Mouse (Mus musculus) lung, postnatal 14 days (tissue): ENCODE data around the gene 4931409K22Rik.

Source experiments
- DNase-seq: peaks from one replicate; pipeline ENCODE4 v3.0.0; 2021

The 4931409K22Rik gene

GRCm38 (mm10) chr5:24539571-24540296 lies 16.9 kb downstream of the 4931409K22Rik start:
- DNase-seq = no peak

GRCm38 (mm10) chr5:24537618-24538017 lies 19.0 kb downstream of the 4931409K22Rik start:
- no peak for DNase-seq

DNA sequence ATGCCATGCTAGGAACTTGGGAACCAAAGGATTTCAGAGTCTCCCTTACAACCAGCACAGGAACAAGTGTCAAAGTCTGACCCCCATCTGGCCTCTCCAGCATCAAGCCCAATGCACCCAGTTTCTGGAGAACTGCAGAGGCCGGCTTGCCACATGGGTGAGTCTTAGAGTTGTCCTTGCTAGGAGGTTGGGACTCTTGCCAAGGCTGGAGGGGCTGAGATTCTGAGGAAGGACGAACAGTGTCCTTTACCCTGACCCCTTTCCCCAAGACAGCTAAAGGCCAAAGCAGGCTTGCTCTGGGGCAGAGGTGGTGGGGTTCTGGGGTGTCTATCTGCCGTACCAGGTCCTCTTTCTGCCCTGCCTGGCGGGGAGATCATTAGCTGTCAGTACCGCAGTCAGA lies 20.1 kb downstream of the 4931409K22Rik start:
- no peak for DNase-seq

- no peak for DNase-seq
These were observed 20.9 kb downstream of the 4931409K22Rik start for GRCm38 (mm10) chr5:24535731-24536130.

DNA sequence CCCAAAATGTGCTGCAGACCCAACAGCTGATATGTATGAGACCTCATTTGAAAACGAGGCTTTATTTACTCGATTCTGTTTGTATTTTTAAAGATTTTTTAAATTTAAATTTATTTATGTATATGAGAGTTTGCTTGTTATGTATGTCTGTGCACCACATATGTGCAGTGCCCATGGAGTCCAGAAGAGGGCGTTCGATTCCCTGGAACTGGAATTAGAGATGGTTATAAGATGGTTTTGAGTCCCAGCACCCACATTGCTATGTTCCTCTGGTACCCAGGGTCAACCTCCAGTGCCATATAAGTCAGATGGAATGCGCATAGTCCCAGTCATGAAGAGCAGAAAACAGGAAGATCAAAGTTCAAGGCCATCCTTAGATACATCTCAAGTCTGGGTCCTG lies 22.3 kb downstream of the 4931409K22Rik start:
- no peak for DNase-seq

DNA sequence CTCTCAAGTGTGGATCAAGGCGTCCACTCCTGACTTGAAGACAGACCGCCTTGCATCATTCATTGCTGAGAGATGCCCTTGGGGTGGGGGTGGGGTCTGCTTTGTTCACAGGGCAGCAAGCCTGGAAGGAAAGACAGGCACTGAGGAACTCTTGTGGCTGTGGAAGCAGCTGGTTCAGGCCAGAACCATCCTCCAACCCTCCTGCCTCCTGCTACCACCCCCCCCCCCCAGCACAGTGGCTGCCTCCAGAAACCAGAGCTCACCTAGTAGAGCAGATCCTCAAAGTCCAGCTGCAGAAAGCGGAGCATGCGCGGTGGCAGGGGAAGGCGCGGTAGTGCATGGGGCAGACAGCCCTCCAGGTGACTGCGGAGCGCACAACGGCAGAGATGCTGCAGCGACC lies 23.2 kb downstream of the 4931409K22Rik start:
- DNase-seq = no peak

DNA sequence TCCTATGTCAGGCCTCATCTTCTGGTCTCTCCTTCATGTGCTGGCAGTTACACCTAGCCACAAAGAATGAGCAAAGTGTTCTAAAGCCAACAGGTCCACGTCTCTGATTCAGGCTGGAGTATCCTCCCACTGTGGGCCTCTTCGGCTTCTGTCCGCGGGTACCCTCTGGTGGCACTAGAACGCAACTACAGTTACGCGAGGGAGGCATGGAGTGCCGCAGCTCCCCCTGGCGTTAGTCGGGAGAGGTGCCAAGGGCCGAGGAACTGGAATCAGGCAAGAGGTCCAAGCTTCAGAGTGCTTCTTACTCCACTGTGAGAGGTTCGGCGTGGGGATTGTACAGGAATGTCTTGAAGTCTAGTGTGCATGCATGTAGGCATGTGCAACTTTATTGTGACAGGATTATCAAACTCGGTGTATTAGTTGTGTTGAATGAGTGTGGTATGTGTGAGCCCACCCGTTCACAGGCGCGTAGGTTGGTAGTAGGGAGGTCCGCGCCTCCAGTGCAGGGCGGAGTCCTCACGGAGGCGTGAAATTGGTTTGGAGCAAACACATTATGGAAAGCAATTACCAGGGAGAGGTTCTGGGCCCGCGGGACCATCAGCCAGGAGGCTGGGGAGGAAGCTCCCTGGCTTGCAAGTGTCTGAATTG lies 26.4 kb downstream of the 4931409K22Rik start:
- peak; percentile 94 for DNase-seq

DNA sequence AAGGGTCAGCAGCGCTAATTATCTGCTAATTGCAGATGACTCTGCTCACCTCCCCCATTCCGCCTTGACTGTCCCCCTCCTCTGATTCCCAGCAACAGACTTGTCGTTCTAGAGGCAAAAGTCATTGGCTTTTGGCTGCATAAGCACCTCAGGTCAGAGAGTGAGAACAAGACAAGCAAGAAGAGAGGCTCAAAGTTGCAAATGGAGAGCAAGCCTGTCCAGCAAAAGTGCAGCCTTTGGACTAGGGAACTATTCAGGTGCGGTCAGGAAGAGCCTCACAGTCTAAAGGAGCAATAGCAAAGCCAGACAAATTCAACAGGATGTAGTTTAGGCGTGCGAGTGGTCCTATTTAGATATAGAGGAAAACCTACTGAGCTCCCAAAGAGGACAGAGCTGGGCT lies 28.8 kb downstream of the 4931409K22Rik start:
- no peak for DNase-seq

GRCm38 (mm10) chr5:24526889-24527230 lies 29.7 kb downstream of the 4931409K22Rik start, which contains the start of gene Gbx1:
Gene Gbx1 (minus strand): TSS chr5:24527202.
- peak; percentile 29 for DNase-seq

GRCm38 (mm10) chr5:24526190-24526888 lies 30.3 kb downstream of the 4931409K22Rik start:
- DNase-seq = no peak

DNA sequence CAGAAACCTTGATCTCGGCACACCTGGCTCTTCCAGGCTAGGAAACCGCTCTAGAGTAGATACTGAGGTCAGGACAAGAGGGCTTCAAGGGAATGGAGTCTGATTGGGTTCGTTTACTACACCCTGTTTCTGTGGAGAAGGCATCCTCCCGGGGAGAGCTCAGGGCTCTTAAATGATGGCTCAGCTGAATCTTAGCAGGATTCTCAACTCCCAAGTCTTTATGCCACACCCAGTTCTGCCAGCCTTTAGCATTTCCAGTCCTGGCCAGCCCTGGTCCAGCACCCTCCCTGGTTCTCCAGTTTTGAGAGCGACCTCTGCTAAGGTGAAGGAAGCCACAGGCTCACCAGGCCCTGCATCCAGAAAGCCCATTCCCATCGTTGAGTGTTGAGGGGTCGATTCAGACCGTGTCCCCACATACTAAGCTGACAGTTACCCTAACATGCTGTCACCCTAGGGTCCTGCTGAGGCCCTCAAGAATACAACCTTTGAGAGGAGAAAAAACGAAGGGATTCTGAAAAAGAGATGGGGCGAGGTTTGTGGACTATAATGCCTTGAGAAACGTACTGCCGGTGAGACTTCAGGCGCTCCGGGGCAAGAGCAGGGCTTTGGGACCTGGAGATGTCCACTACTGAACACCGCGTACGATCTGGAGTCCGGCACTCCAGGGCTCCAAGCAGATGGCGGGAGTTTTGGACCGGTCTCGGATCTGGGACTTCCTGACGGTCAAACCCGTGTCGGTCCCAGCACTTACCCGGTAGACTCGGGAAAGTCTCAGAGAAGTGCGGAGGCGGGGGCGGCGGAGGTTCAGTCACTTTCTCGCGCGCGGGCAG lies 31.0 kb downstream of the 4931409K22Rik start:
- DNase-seq = no peak

GRCm38 (mm10) chr5:24524522-24524921 lies 32.1 kb downstream of the 4931409K22Rik start:
- DNase-seq = no peak

- no peak for DNase-seq
These were observed 32.8 kb downstream of the 4931409K22Rik start for GRCm38 (mm10) chr5:24523806-24524205.

DNA sequence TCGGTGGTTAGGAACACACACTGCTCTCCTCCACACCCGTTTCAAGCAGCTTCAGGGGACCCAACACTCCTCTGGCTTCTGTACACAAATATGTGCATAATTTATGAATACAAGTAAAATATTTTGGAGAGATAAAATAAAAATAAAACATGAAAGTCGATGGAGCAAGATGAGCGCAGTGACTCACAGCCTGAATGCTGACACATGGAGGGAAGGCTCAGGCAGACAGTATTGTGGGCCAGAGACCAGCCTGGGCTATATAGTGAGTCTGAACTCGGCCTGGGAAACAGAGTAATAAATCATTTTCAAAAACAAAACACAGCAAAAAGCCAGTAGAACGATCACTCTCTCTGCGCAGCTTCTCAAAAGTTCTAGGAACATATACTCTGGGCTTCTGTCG lies 35.2 kb downstream of the 4931409K22Rik start:
- DNase-seq = no peak

GRCm38 (mm10) chr5:24512271-24512670 lies 44.3 kb downstream of the 4931409K22Rik start:
- DNase-seq = peak; percentile 23

GRCm38 (mm10) chr5:24510635-24511034 lies 46.0 kb downstream of the 4931409K22Rik start:
- DNase-seq = peak; percentile 65

DNA sequence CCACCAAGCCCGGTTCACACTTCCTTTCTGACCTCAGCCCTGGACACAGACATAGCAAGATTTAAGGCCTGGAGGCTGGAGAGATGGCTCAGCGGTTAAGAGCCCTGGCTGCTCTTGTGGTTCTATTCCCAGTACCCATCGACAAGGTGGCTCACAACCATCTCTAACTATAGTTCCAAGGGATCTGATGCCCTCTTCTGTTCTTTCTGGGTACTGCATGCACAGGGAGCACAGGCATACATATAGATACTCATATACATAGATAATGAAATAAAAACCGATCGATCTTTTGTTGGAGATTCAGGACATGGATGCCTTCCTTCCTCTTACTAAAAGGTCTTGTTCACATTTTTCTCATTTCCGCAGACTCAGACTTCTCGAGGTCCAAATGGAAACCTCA lies 48.2 kb downstream of the 4931409K22Rik start:
- no peak for DNase-seq

DNA sequence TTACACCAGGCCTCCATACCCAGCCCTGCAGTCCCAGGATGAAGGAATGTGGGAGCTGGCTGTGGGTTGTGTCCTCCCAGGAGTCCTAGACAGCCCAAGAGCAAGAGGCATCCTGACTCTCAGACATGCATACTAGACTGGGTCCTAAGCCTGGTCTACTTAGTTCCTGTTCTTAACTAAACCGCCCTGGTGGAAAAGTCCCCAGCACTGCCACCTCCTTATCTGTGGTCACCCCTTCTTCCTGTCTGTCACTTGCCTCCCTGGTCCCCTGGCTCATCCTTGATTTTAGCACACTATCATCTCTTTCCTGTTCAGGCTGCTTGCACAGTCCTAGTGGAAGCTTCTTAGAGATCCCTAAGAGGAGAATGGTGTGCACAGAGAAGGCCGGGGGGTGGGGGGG lies 51.1 kb downstream of the 4931409K22Rik start:
- DNase-seq = no peak

GRCm38 (mm10) chr5:24502786-24503185 lies 53.8 kb downstream of the 4931409K22Rik start:
- no peak for DNase-seq

- no peak for DNase-seq
These were observed 55.8 kb downstream of the 4931409K22Rik start for GRCm38 (mm10) chr5:24500851-24501250.

GRCm38 (mm10) chr5:24499113-24499512 lies 57.5 kb downstream of the 4931409K22Rik start:
- DNase-seq = no peak

DNA sequence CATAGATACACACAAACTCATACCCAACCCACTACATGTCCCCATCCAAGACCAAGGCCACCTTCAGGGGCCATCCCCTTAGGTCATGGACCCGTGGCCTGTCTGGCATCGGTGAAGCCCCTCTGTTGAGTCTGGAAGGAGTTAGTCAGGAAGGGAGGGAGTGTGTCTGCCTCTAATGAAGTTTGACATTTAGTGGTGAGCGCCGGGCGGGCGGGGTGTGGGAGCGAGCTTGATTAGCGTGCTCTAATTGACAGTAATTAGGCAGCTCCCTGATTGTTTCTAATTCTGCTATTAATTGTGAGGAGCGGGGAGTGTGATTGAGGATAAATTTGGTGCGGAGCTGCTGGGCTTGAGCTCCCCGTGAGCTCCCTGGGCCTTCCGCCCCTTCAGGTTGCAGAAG lies 59.1 kb downstream of the 4931409K22Rik start:
- no peak for DNase-seq

DNA sequence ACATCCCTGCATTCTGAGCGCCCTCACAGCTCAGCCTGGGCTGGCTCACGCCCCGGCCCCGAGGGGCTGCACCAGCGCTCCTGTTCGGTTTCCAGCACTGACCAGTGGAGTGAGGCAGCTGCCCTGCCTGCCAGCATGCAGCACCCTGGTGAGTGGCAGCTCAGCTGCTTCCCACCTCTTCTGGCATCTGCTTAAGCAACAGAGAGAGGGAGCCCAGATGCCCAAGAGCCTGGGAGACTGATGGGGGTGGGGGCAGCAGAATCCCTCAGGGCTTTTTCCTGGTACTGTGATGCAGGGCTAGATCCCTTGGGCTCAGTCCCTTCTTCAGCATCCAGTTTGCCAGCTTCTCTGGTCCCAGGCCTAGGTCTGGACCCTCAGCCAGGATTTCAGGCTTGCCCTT lies 59.9 kb downstream of the 4931409K22Rik start:
- DNase-seq = no peak
